Mouse (Mus musculus) fibroblast of lung, adult 2 months (primary cell): ENCODE measurements around the gene Spsb2.
"Not testable (repeated sequence)": the region's sequence is repeated elsewhere in the genome, so short reads cannot be mapped to it uniquely, and the experiment has no call there.

ENCODE experiments used
- DNase-seq: peaks from one replicate; pipeline ENCODE4 v3.0.0-alpha.2; 2011; ENCODE audit warnings: low read depth

Spsb2 gene

DNA sequence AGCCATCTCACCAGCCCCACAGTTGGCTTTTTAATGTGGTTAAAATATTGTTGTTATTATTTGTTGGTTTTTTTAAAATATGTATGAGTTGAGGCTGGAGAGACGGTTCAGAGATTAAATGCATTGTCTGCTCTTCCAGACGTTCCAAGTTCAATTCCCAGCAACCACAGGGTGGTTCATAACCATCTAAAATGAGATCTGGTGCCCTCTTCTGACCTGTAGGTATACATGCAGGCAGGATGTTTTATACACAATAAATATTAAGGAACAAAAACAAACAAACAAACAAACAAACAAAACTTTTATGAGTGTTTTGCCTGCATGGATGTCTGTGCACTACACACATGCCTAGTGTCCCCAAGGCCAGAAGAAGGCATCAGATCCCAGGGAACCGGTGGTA lies 5.4 kb upstream of the Spsb2 start:
- no peak for DNase-seq

DNA sequence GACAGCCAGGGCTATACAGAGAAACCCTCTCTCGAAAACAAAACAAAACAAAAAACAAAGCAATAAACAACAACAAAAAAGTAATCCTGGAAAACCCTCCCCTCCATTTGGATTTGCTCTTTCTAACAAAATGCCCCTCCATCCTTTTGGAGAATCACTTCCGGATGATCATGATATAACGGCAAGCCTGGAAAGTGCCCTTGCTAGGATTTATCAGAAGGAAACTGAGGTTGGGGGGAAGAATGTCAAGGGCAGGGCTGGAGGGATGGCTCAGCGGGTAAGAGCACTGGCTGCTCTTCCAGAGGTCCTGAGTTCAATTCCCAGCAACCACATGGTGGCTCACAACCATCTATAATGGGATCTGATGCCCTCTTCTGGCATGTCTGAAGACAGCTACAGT lies 4.8 kb upstream of the Spsb2 start:
- DNase-seq, result not testable (repeated sequence)

DNA sequence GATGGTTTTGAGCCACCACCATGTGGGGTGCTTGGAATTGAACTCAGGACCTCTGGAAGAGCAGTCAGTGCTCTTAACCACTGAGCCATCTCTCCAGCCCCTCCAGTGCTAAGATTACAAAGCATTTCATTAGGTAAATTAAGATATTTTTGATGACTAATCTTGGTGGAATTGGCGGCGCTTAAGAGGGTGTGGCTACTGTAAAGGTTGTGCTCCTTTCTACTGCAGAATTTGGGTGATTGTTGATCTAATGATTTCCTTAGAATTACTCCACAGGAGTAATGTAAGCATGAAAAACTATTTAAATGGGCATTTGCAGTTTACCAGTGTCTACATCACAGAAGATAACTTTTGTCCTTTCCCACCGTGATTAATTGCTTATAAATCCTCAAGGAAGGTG lies 4.1 kb upstream of the Spsb2 start:
- no peak for DNase-seq

DNA sequence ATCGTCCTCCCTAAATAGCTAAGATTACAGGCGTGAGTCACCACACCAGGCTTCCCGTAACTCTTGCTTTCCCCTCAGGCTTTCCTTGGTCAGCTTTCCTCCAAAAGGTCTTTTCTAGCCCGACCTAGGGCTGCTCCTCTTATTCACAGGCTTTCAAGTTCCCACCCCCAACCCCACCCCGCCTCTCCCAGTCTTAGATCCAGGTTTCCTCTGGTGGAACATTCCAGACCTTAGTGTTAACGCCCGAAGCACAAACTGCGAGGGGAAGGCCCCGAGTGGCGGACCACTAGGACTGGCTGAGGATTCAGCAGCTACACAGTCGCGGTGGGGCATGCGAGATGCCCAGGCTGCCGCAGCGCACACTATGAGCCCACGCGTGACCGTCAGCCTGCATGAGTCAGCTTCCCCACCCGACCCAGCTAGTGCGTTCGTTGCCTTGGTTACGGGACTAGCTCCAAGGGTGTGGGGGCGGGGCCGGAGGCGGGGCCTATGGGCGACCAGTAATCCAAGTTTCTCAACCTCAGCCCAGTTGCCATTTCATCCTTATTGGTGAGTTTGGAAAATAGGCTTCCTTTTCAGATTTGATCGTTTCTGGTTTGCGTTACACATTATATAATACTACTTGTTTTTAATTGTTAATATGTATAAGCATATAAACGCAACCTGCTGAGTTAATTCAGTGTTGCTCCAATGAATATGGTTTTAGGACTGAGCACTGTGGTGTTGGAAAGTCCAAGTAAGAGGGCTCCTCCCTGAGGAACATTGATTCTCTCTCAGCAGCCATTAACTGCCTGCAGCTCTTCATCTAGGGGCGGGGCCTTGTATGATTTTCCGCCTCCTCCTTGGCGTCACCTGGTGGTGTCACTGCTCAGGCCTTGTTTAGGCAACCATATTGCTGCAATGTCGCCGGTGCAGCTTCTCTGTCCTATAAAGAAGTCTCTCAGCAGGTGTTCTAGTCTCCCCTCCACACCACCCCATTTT lies 2.8 kb upstream of the Spsb2 start:
- peak; percentile 97 for DNase-seq

DNA sequence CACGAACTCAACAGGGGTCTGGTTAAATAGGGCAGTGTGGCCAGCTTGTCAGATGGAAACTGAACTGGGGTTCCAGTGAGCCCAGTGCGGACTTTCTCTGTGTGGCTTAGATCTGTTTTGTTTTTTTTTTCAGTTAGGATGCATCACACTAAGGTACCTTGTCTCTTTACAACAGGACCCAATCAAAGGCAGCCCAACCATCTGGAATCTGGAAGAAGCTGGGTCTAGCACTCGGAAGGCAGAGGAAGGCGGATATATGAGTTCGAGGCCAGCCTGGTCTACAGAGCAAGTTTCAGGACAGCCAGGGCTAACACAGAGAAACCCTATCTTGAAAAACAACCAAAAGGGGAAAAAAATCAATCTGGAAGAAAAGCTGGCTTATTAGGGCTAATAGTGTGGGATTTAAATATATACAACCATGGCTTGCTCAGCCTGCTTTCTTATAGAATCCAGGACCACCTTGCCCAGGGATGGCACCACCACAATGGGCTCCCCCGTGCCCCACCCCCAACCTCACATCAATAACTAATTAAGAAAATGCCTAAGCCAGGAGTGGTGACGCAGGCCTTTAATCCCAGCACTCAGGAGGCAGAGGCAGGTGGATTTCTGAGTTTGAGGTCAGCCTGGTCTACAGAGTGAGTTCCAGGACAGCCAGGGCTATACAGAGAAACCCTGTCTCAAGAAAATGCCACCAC lies 1.9 kb upstream of the Spsb2 start:
- no peak for DNase-seq

DNA sequence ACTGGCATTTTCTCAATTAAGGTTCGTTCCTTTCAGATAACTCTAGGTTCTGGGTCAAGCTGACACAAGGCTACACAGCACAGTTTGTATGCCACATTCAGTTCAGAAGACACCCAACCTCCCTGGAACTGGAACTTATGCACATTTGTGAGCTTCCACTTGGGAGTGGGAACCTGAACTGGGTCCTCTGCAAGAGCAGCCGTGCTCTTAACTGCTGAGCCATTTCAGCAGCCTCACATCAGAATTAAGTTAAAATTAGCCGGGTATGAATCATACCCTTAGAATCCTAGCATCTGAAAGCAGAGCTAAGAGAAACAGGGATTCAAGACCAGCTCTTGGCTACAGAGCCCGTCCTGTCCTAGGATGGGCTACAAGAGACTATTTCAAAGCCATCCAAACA lies 1.1 kb upstream of the Spsb2 start:
- no peak for DNase-seq

DNA sequence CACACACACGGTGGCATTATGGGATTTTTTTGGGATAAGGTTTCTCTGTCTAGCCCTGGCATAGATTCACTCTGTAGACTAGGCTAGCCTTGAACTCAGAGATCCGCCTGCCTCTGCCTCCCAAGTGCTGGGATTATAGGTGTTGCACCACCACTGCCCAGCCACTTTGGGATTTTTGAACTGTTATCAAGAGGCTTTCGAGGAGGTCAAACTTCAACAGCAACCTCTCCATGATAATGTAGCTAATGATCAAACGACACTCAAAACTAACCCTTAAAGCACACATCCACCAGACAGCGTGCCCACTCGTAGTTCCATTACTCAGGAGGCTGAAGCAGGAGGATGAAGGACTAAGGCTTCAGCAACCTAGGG lies 489 bp upstream of the Spsb2 start:
- no peak for DNase-seq

DNA sequence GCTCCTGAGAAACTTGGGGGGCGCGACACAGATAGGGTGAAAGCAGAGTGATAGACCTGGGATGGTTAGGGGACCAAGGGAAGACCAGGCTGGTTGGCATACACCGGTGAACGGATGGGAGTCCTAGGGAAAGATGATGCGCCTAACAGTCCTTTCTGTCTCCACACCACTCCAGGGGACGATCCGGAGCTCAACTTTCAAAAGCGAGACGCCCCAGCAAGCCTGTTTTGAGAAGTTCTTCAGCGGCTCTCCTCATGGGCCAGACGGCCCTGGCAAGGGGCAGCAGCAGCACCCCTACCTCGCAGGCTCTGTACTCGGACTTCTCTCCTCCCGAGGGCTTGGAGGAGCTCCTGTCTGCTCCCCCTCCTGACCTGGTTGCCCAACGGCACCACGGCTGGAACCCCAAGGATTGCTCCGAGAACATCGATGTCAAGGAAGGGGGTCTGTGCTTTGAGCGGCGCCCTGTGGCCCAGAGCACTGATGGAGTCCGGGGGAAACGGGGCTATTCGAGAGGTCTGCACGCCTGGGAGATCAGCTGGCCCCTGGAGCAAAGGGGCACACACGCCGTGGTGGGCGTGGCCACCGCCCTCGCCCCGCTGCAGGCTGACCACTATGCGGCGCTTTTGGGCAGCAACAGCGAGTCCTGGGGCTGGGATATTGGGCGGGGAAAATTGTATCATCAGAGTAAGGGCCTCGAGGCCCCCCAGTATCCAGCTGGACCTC lies 752 bp downstream of the Spsb2 start:
- no peak for DNase-seq

DNA sequence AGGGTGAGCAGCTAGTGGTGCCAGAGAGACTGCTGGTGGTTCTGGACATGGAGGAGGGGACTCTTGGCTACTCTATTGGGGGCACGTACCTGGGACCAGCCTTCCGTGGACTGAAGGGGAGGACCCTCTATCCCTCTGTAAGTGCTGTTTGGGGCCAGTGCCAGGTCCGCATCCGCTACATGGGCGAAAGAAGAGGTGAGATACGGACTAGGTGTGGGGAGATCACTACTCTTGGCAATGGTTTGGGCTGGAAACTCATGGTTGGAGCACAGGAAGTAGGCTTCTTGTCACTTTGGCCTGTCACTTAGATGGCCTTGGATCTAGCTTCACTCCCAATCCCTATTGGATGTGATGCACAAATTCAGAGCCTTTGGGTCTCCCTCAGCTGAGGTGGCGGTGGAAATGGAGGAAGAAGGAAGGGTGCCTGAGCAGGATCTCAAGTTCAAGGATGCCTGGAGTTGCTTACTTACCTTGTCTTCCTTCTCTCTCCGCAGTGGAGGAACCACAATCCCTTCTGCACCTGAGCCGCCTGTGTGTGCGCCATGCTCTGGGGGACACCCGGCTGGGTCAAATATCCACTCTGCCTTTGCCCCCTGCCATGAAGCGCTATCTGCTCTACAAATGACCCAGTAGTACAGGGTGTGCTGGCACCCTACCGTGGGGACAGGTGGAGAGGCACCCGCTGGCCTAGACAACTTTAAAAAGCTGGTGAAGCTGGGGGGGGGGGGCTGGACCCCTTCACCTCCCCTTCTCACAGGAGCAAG lies 1.5 kb downstream of the Spsb2 start:
- DNase-seq, result no peak

DNA sequence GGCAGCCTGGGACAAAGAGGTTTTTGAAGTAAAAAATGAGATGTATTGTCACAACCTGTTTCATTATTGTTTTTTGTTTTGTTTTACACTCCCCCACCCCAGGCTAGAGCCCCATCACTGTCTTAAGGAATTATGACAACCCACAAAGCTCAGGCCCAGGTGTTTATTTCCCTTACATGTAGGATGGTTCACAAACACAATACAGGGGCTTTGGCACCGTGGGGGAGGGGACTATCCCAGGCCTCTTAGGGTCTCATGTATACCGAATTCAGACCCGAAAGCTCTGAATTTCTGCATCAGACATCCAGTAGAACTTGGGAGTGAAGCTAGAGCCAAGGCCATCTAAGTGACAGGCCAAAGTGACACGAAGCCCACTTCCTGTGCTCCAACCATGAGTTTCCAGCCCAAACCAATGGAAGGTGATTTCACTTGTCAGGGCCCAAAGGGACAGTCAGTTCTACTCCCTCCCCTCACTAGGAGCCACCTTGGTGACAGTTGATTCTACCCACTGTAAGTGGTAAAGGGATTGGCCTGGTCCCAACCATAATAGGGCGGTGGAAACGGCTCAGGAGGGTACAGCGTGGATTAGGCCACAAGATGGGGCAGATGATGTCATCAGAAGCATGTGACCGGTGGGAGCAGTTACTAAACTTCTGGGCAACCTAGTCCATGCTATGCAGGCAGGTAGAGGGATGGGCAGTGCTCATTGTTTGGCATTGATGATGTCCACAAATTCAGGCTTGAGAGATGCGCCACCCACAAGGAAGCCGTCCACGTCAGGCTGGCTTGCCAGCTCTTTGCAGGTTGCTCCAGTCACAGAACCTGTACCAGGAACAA lies 2.3 kb downstream of the Spsb2 start:
- not testable (repeated sequence) for DNase-seq

DNA sequence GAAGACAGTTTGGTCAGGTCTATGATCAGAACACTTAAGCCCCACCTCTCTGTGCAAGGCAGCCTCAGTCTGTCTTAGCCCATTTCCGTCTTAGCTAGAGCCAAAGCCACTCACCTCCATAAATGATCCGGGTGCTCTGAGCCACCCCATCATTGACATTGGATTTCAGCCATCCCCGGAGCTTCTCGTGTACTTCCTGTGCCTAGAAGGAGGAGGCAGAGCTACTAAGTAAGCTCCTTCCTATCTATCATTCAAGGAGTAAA lies 2.9 kb downstream of the Spsb2 start:
- no peak for DNase-seq

DNA sequence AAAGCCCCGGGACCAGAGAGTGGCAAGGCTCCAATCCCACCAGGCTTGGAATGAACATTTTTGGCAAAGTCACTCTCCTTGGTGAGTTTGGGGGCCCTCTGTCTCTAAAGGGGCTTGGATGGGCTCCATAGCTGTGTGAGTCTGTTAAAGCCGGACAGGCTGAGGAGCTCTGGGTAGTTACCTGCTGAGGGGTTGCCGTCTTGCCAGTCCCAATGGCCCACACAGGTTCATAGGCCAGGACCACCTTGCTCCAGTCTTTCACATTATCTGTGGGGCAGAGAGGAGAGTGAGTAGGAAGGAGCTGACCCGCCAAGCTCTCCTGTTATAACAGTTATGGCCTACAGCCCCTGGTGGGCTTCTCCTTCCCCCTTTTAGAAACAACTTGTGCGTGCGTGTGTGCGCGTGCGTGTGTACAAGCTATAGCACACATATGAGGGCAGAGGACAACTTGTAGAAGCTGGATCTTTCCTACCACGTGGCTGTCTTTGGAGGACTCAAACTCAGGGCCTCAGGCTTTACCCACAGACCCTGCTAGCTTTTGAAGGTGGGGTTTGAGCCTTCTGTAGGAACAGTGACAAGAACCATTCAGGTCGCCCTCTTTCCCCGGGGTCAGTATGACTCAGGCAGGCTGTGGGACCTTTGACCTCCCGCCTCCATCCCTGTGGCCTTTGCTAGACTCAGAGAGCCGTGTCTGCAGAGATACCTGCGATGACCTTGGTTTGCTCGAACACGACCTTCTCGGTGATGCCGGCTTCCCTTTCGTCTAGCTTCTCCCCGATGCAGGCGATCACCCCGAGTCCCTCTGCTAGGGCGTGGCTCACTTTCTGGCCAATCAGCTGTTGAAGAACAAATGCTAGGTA lies 3.5 kb downstream of the Spsb2 start:
- no peak for DNase-seq

DNA sequence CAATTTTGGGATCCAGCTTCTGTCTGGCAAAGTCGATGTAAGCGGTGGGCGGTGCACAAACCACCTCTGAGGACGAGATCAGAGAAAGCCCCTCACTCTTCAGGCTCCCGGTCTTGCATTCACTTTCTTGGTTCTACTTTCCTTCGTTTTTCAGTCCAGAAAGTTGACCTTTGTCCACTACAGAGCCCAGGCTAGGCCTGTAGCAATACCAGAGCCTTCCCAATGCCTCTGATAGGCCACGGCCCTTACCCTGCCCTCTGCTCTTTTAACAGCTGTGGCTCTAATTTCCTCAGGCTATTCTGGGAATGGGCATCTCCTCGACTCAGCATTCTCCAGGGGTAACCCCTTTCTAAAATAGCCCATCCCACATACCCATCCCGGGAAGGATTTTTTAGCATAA lies 4.4 kb downstream of the Spsb2 start:
- DNase-seq, result no peak

DNA sequence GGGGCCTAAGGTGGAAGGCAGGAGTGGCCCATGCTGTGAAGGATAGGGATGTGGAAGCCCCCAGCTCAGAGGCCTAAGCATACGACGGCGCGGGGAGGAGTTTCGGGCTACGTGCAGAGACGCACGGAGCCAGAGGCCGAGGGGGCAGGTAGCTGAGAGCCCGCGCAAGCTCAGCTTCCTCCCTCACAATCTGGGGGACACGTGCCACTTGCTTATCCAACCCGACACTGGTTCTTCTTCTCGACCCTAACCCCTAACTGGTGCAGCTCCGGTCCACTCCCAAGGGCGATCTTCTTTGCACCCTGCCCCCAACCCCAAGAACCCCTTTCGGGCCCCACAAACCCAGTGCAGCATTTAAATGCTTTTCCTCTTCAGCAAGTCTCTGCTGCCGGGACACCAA lies 5.0 kb downstream of the Spsb2 start:
- DNase-seq, result no peak

DNA sequence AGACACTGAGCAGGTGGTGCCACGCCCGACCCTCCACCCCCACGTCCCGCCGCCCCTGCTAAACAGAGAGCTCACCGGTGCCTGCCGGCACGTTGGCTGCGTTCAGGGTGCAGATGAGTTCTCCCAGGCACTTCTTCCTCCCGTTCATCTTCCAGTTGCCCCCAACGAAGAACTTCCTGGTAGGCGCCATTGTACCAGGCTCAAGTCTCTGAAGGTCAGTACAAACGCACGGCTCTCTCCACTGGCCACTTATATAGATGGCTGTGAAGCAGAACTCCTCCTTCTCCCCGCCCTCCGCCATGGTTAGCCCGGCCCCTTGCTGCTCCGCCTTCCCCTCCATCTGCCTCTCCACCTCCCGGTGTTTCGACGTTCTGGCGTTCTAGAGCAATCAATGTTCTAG lies 5.5 kb downstream of the Spsb2 start, which contains the start of gene Tpi1:
Gene Tpi1 (minus strand): TSS at position 364 of the 400 bp plus-strand sequence.
- DNase-seq, result peak; percentile 78

DNA sequence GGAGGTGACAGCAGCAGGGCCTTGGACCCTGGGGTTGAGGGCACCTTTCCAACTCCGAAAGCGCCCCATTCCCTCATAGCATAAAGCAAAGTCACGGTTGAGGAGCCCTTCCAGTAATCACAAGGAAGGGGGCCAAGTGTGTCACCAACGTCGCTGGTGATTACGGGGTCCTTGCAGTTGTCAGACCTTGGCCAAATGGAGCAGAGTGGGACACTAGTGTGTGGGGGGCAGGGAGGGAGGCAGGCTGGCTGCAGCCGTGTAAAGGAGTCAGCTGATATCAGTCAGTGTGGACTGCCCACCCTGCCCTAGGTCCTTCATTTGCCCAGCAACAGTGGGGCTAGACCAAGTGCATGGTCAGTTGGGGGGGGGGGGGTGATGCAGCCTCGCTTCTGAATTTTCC lies 6.0 kb downstream of the Spsb2 start:
- DNase-seq, result no peak

DNA sequence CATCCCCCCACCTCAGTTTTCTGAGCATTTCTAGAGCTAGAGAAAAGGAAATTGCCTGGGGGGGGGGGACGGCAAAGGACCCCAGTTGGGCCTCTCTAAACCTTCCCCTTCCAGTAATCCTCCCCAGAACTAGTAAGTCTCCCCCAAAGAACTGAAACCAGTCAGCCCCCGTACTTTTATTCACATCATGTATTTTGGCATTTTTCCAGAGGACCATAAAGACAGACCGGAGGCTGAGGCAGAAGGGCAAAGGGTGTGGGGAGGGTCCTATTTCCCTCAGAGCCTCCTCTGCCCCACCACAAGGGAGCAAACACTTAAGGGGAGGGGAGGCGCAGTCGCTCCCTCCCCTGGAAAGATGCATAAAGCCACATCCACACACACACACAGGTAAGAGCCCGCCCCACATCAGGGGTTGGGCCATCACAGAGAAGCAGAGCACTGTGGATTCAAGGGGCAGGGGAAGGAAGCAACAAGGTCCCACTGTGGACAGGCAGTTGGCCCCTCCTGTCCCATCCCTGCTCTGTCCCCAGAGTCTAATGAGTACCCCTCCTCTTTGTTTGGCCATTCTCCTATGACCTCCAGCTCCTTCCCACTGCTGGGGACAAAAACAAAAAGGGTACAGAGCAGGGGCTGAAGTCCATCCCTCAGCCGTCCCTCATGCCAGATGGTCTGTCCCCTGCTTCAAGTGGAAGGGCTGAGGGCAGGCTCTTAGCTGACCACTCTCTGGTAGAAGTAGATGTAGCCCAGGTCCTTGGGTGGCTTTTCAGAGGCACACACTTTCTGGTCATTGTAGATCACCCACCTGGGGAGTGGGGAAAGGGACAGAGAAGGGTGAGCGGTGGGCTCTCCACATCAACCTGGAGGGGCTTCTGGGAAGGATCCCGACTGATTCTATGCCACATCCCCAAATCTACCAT lies 6.7 kb downstream of the Spsb2 start:
- no peak for DNase-seq

DNA sequence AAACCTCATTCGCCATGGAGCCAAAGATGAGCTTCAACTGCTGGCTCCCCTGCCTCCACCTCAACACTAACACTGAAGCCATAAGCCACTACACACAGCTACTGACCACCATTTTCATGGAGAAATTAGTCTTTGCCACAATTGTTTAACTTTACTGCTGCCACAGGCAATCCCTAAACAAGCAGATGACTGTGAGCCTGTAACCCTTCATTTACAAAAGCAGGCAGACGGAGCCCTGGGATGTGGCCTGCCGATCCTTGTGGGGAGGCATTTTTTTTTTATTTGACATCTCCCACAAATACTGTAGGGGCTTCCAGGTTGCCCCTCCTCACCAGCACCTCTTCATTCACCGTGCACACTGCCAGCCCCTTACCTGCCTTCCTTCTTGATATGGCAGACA lies 8.2 kb downstream of the Spsb2 start:
- no peak for DNase-seq

DNA sequence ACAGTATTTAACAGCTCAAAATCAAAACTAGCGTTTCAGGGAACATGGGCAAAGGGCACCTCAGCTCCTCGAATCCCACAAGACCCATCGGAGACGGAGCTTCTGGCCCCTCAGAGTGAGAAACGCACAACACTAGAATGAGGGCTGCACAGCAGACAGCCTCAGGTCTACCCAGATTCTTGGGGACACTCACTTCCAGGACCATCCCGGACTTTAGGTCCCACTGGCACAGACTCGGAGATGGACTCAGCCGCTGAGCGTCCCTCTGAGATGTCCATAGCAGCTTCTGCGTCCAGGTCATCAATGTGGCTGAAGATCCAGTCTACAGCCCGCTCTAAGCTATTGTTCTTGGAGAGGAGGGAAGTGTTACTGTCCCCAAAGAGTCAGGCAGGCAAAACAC lies 8.7 kb downstream of the Spsb2 start:
- DNase-seq, result no peak
